Mouse (Mus musculus) adrenal gland, postnatal 0 days (tissue): Measurements from ENCODE around the gene Cage1. TPM values are rescaled to one million over a fixed set of nuclear protein-coding genes. Genes with fewer than 3 reads are reported as not detected.

Experiments
- microRNA-seq: library from miRNA; unstranded; fragments of <30 nt; microRNA quantifications from one replicate; pipeline ENCODE4, GENCODE M21; 2016; ENCODE audit warnings: borderline replicate concordance; ENCODE audit not compliant: insufficient number of aligned reads
- polyA plus RNA-seq: library from polyadenylated mRNA; unstranded; fragments of >200 nt; fragmentation: Nextera tagmentation; extraction: Ambion mirVana; gene quantifications from 2 replicates; pipeline ENCODE4 v1.2.1, GENCODE M21; 2015

Gene Cage1
- polyA plus RNA-seq: 2.9 and 5.6 TPM in 2 replicates

DNA sequence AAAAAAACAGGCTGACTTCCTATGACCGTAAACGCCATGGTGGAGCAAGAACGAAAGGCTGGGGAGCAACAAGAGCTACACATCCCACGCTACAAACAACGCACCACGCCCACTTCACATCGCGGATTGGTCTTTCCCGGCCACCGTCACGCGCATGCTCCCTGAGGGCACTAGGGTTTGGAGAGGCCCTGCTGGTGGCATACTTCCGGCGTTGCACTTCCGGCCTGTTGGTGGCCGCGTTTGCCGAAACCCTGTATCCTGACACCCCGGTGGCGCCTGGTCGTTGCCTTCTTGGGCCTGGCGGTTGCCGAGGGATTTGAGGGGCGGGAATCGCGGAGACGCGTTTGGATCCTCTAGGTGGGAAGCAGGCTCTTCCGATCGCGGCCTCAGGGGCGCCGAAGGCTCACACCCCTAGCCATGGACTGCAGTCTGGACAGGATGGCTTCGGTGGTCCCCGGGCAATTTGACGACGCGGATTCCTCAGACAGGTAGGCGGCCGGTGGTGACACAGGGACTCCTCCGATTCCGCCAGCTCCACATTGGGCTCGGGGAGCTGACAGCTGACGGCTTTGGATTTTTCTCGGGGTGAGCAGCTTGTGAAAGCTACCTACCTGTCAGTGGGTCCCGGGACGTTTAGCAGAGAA is at the start of gene Cage1:
Gene Cage1 (minus strand): TSS at position 26 of the 644 bp plus-strand sequence.

DNA sequence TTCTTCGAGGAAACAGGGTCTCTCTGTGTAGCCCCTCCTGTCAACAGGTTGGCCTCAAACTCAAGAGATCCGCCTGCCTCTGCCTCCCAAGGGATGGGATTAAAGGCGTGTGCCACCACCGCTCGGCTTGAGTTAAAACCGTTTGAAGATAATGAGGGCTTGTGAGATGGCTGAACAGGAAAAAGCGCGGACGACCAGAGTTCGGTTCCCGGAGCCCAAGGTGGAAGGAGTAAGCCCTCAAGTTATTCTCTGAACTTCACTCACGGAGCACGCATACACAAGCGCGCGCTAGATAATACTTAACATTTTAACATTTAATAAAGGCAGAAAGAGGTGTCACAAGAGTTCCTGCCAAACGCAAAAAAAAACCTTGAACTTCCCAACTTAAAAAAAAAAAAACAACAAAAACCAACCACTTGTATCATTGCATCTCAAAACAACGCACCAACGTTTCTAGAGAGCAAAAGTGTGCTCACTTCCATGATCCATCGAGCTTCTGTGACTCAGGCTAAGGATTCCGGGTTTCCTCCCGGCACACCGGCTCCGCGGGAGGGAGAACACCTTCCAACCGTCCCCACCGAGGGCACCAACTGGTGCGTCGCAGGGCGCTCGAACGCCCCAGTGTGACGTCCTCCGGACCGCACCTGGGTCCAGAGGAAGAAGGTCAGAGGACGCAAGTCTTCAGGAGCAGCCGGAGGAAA is 376 bp downstream of the Cage1 start, which contains the start of gene Riok1:
Gene Riok1 (plus strand): TSS at position 653 of the 701 bp plus-strand sequence.

GRCm38 (mm10) chr13:37993704-37994404 is 43.0 kb downstream of the Cage1 start, which contains the start of gene Ssr1:
Gene Ssr1, minus strand, starts transcription at chr13:37994217.

Small RNA genes lying within 50 kb of the gene (microRNA-seq; reads per million reads assigned to microRNA genes)
- not detected for gene Gm27387

Other genes starting within 250 kb of the Cage1 start
- gene Ssr1, start 42.9 kb downstream of the Cage1 start, polyA plus RNA-seq: 57.8 and 89.7 TPM in 2 replicates
- 39.2 and 44.3 TPM in 2 replicates for gene Riok1, start 74 bp downstream of the Cage1 start, polyA plus RNA-seq
- gene Dsp, start 114.2 kb upstream of the Cage1 start, polyA plus RNA-seq: 0.59 and 1.2 TPM in 2 replicates
- 26.7 and 28.9 TPM in 2 replicates for gene Snrnp48, start 167.9 kb upstream of the Cage1 start, polyA plus RNA-seq